Mouse (Mus musculus) small intestine, adult 2 months (tissue): ENCODE data around the gene Glis1. TPM values are rescaled to one million over a fixed set of nuclear protein-coding genes. Genes with fewer than 3 reads are reported as not detected.

ENCODE experiments used
- H3K27ac ChIP-seq: fragments of 200-500 bp; 2 replicates; pipeline ENCODE4 v1.5.1; 2012; ENCODE audit warnings: low read depth, low read length, control low read depth, inconsistent platforms; ENCODE audit not compliant: insufficient read depth
- H3K27me3 ChIP-seq: fragments of 200-500 bp; 2 replicates; pipeline ENCODE4 v1.6.1; 2012; ENCODE audit warnings: mild to moderate bottlenecking, moderate library complexity, low read length, inconsistent platforms; ENCODE audit not compliant: control insufficient read depth, insufficient read depth
- H3K36me3 ChIP-seq: fragments of 200-500 bp; 2 replicates; pipeline ENCODE4 v1.6.1; 2012; ENCODE audit warnings: mild to moderate bottlenecking, low read length, control low read depth, inconsistent platforms; ENCODE audit not compliant: control insufficient read depth, insufficient read depth
- H3K4me1 ChIP-seq: fragments of 200-500 bp; 2 replicates; pipeline ENCODE4 v1.6.1; 2012; ENCODE audit warnings: low read length, inconsistent platforms, mixed read lengths; ENCODE audit not compliant: control insufficient read depth, insufficient read depth, insufficient read length
- H3K4me3 ChIP-seq: fragments of 200-500 bp; 2 replicates; pipeline ENCODE4 v1.5.1; 2012; ENCODE audit warnings: low read depth, mild to moderate bottlenecking, control low read depth, inconsistent platforms, low read length, moderate library complexity
- CTCF ChIP-seq: fragments of 200-500 bp; IDR thresholded peaks from 2 replicates; pipeline ENCODE4 v1.5.1; 2012; ENCODE audit warnings: low read depth, mild to moderate bottlenecking, control low read depth, inconsistent platforms, low read length, moderate library complexity, mixed read lengths; ENCODE audit not compliant: insufficient replicate concordance, insufficient read length; ENCODE audit errors: extremely low read depth
- POLR2A ChIP-seq: fragments of 200-500 bp; IDR thresholded peaks from 2 replicates; pipeline ENCODE4 v1.6.1; 2012; ENCODE audit warnings: low read depth, mild to moderate bottlenecking, control low read depth, inconsistent platforms, low read length, moderate library complexity
- WGBS: fragments of 180-500 bp; shearing (Covaris S2); methylation state at CpG from one replicate; pipeline ENCODE4 v1.1.7; 2018; 5-methylcytosine and 5-hydroxymethylcytosine counted together
- polyA plus RNA-seq: library from polyadenylated mRNA; depleted of rRNA; stranded (reverse); fragments of >200 nt; gene quantifications from 2 replicates; pipeline ENCODE4 v1.2.3, GENCODE M21; 2012

Gene Glis1
- polyA plus RNA-seq, 1 experiment: 1.0 TPM

DNA sequence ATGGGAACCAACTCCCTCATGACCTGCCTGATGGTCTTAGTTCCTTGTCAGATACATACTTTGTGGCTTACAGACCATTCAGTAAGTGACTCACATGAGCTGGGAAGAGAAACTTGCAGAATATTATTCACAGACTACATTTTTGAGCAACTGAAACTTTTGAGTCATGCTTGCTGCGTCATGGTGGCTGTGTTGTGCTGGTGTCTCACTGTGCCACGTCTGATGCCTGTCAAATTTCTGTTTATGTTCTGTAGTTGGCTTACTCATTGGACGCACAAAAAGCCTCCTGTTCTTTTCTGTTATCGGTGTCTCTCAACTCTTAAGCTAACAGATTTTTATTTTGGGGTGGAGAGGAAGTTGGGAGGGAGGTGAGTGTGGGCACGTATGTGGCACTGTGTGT lies 119.4 kb downstream of the Glis1 start:
- Histone ChIP-seq H3K27ac (no peak overlapping the region), H3K36me3 (no peaks in the 10 kb centered on the region), H3K4me3 (no peak overlapping the region), H3K27me3 (no peaks in the 10 kb centered on the region), H3K4me1 (no peaks in the 10 kb centered on the region)
- WGBS: 51% methylated on average over 5 of the region's 5 CpGs
- TF ChIP-seq POLR2A (no peak), CTCF (no peak)

DNA sequence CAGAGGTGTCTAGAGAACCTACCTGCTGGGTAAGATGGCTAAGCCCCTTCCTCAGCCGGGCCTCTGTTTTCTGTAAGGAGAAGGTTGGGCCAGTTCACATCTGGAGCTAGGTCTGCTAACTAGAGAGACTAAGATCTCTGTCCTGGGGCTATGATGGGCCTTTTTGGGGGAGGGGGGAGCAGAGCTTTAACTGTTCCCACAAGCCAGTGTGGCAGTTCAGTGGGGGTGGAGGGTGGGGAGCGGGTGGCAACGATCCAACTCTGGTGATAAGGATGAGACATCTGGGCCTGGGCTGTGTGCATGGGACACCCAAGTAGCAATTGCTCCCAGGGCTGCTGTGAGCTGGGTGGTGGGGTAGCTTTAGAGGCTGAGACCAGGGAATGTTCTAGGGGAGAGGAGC lies 124.4 kb downstream of the Glis1 start:
- H3K27me3 ChIP-seq: no peaks in the 10 kb centered on the region
- no peak overlapping the region for H3K4me3 ChIP-seq
- no peaks in the 10 kb centered on the region for H3K36me3 ChIP-seq
- no peak for TF ChIP-seq CTCF
- TF ChIP-seq POLR2A: no peak
- no peaks in the 10 kb centered on the region for H3K4me1 ChIP-seq
- H3K27ac ChIP-seq: no peak overlapping the region
- WGBS: 42% methylated on average over 3 of the region's 3 CpGs

DNA sequence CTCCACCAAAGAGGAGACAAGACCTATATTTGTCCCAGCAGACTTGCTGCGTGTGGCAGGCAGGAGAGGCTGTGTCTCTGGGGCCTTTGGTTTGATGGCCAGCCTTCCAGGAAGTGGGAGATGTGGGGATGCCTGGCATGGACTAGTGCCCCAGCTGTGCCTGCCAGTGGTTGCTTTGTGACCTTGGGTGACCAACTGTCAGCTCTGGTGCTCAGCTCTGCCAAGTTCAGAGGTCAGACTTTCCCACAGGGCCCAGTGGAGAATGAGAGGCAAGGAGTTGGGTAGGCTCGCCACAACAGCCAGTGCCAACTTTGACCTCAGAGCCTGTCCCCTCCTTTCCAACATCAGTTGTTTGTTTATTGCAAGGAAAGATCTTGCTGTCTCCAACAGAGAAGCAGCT lies 126.7 kb downstream of the Glis1 start:
- WGBS: 74% methylated on average over 2 of the region's 2 CpGs
- H3K27ac ChIP-seq: no peak overlapping the region
- no peaks in the 10 kb centered on the region for H3K36me3 ChIP-seq
- peaks cover 4% of the 10 kb centered on the region for H3K4me1 ChIP-seq
- no peak for TF ChIP-seq POLR2A
- TF ChIP-seq CTCF: no peak
- no peak overlapping the region for H3K4me3 ChIP-seq
- no peaks in the 10 kb centered on the region for H3K27me3 ChIP-seq

DNA sequence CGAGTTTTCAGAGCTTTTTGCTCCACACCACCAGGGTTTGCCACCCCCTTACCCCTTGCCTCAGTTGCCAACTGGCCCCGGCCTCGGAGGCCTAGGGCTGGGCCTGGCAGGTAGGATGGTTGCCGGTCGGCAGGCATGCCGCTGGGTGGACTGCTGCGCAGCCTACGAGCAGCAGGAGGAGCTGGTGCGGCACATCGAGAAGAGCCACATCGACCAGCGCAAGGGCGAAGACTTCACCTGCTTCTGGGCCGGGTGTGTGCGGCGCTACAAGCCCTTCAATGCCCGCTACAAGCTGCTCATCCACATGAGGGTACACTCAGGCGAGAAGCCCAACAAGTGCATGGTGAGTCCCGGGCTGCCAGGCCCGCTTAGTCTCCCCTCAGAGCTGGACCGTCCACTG lies 133.8 kb downstream of the Glis1 start:
- H3K4me1 ChIP-seq: peaks cover 25% of the 10 kb centered on the region
- H3K36me3 ChIP-seq: no peaks in the 10 kb centered on the region
- H3K4me3 ChIP-seq: no peak overlapping the region
- H3K27ac ChIP-seq: no peak overlapping the region
- H3K27me3 ChIP-seq: no peaks in the 10 kb centered on the region
- TF ChIP-seq CTCF (no peak), POLR2A (no peak)
- 90% methylated on average over 21 of the region's 21 CpGs for WGBS

DNA sequence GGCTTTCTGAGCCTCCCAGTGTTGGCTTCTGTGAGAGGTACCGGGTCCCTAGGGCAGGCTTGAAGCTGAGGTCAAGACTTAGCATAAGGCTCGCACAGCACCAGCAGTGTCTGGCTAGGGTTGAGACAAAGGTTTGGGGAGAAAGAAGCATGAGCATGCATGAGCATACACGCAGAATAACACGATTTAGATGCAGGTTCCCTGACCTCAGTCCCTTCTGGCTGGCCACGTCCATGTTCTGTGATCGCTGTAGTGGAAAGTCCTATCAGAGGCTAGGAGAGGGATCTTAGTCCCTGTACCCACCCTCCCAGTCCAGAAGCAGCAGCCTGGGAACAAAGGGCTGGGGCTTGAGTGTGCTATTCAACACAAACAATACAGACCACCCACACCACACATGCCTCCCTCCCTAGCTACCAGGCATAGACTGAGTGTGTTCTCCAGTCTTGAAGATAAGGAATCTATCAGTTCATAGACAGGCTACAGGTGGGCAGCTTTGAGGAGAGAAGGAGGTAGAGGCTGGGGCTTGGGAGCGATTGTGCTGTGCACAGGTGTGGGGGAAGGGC lies 134.6 kb downstream of the Glis1 start:
- Histone ChIP-seq H3K4me1 (peaks cover 25% of the 10 kb centered on the region), H3K4me3 (no peak overlapping the region), H3K27me3 (no peaks in the 10 kb centered on the region), H3K36me3 (no peaks in the 10 kb centered on the region), H3K27ac (no peak overlapping the region)
- TF ChIP-seq CTCF (no peak), POLR2A (no peak)
- 93% methylated on average over 7 of the region's 7 CpGs for WGBS

DNA sequence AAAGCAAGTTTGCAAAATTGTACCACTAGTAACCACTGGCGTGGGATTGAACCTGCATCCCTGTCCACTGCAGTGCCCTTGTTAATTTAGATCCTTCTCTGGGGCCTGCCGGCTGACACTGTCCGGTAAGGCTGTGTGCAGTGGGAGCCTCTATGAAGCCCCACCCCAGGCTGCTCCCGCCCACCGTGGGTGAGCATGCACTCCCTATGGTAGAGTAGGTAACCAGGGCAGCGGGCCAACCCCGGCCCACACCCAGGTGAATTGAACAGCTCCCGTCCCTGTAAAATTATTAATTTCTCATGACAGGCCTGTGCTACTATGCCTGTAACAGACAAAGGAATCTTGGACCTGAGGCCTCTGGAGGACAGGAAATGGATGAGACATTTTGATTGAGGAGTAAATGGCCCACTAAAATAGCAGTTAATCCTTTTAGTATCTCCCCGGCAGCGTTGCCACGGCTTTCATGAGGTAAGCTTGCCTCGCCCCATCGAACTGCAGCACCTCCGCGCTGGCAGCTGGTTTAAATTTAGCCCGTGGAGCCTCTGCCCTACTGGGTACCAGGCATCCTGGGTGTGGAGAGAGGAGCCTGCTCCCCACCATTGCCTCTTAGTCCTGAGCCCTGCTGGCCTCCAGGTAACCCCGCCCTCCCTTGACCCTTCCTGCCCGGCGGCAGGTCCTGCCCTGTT lies 136.1 kb downstream of the Glis1 start:
- no peak overlapping the region for H3K4me3 ChIP-seq
- WGBS: 28% methylated on average over 19 of the region's 19 CpGs
- no peaks in the 10 kb centered on the region for H3K36me3 ChIP-seq
- TF ChIP-seq POLR2A (no peak), CTCF (no peak)
- H3K4me1 ChIP-seq: peaks cover 25% of the 10 kb centered on the region
- H3K27me3 ChIP-seq: no peaks in the 10 kb centered on the region
- H3K27ac ChIP-seq: no peak overlapping the region

DNA sequence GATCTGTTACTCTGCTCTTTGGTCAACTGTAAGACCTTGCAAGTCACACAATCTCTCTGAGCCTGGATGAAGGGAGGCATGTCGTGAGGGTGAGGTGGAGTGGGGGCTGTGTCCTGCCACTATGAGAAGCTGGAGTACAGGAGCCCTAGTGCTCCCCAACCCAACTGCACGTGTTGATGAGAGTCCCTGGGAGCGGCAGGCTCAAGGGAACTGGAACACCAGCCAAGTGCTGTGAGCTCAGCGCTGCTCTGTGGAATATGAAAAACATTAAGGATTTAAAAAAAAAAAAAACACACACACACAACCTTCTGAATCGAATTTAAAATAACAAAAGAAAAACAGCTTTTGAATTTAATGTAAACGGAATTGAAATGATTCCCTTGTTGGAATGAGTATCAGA lies 141.4 kb downstream of the Glis1 start:
- Histone ChIP-seq H3K36me3 (no peaks in the 10 kb centered on the region), H3K27ac (no peak overlapping the region), H3K4me1 (peaks cover 7% of the 10 kb centered on the region), H3K27me3 (no peaks in the 10 kb centered on the region), H3K4me3 (no peak overlapping the region)
- WGBS: 62% methylated on average over 6 of the region's 6 CpGs
- TF ChIP-seq POLR2A (no peak), CTCF (no peak)
